Mouse (Mus musculus): ENCODE measurements around the gene Gm8180. TPM values are rescaled to one million over a fixed set of nuclear protein-coding genes. Genes with fewer than 3 reads are reported as not detected.

Gm8180 gene
- not detected for polyA plus RNA-seq (2017; shearing (Covaris generic))

DNA sequence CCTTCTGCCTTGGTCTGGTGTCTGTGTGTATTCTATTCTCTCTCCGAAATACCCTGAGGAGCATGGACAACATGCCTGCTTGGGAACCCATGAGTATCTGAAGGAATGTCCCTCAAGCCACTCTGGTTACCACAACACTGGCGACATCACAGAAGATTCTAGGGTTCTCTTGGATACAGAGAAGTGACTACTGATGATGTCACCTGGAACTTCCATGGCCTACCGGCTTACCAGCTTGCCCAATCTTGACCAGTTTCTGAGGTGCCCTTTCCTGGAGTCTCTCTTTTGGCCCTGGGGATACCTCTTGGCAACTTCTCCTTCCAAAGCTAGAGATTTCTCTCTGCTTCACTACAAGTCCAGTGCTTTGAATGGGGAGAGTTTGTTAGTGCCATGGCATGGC lies at the start of gene Gm8180:
Gene Gm8180 (minus strand): TSS at position 101 of the 400 bp plus-strand sequence.

DNA sequence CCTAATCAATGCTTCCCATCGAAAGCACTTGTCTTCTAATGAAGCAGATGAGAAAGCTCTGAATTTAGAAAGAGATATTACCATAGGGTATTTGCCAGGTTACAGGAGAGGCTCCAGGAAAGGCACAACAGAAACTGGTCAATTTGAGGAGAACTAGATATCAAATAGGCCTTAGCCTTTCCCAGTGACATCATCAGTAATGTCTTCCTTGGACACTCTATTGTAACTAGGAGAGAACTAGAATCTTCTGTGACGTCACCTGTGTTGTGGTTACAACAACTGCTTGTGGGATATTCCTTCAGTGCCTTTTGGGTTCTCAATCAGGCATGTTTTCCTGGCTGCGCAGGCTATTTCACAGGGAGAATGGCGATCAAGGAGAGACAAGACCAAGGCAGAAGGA lies 37.0 kb downstream of the Gm8180 start, which contains the start of gene Gm6526:
Gene Gm6526 (plus strand): TSS at position 301 of the 400 bp plus-strand sequence.

Other genes with a start within 250 kb of the Gm8180 start
- not detected for gene Gm5799, start 241.2 kb downstream of the Gm8180 start, polyA plus RNA-seq (2017; shearing (Covaris generic))
- gene Gm17654, start 205.6 kb downstream of the Gm8180 start, polyA plus RNA-seq (2017; shearing (Covaris generic)) = not detected
- not detected for gene Gm10375, start 176.7 kb downstream of the Gm8180 start, polyA plus RNA-seq (2017; shearing (Covaris generic))
- not detected for gene Gm8165, start 107.5 kb downstream of the Gm8180 start, polyA plus RNA-seq (2017; shearing (Covaris generic))
- not detected for gene Gm7324, start 86.9 kb downstream of the Gm8180 start, polyA plus RNA-seq (2017; shearing (Covaris generic))
- gene Gm16506, start 57.3 kb downstream of the Gm8180 start, polyA plus RNA-seq (2017; shearing (Covaris generic)) = not detected
- gene Gm6526, start 36.9 kb downstream of the Gm8180 start, polyA plus RNA-seq (2017; shearing (Covaris generic)) = not detected
- gene Ear1, start 90.8 kb upstream of the Gm8180 start, polyA plus RNA-seq (2017; shearing (Covaris generic)) = not detected
- gene Ear10, start 138.8 kb upstream of the Gm8180 start, polyA plus RNA-seq (2017; shearing (Covaris generic)) = not detected
- gene Gm8113, start 140.6 kb upstream of the Gm8180 start, polyA plus RNA-seq (2017; shearing (Covaris generic)) = 0.19 TPM
- not detected for gene Ang5, start 172.3 kb upstream of the Gm8180 start, polyA plus RNA-seq (2017; shearing (Covaris generic))
- not detected for gene Ang6, start 217.5 kb upstream of the Gm8180 start, polyA plus RNA-seq (2017; shearing (Covaris generic))